Mouse (Mus musculus) C2C12 (cell line): ENCODE data around the gene Usp44. TPM values are rescaled to one million over a fixed set of nuclear protein-coding genes. Genes with fewer than 3 reads are reported as not detected.

Experiments
- H3K27me3 ChIP-seq: one replicate; pipeline ENCODE4 v1.6.1; 2011; ENCODE audit not compliant: control insufficient read depth, insufficient read depth, insufficient read length
- H3K36me3 ChIP-seq: one replicate; pipeline ENCODE4 v1.6.1; 2011; ENCODE audit not compliant: control insufficient read depth, insufficient read depth
- H3K4me3 ChIP-seq: one replicate; pipeline ENCODE4 v1.5.1; 2011; ENCODE audit warnings: mild to moderate bottlenecking, control low read depth; ENCODE audit not compliant: poor library complexity, insufficient read depth, severe bottlenecking
- H3K79me2 ChIP-seq: one replicate; pipeline ENCODE4 v1.6.1; 2011; ENCODE audit not compliant: control insufficient read depth, insufficient read depth
- H3K79me3 ChIP-seq: one replicate; pipeline ENCODE4 v1.6.1; 2011; ENCODE audit warnings: low read depth, control low read depth
- H3ac ChIP-seq: one replicate; pipeline ENCODE3; 2011; ENCODE audit warnings: low read depth; ENCODE audit not compliant: control insufficient read depth, insufficient read length
- CEBPB ChIP-seq: IDR thresholded peaks from one replicate; pipeline ENCODE4 v1.6.1; 2011; ENCODE audit warnings: low read depth, mild to moderate bottlenecking, control low read depth, moderate library complexity
- CTCF ChIP-seq: IDR thresholded peaks from one replicate; pipeline ENCODE4 v1.5.1; 2011; ENCODE audit not compliant: control insufficient read depth, insufficient read depth, insufficient read length
- FOSL1 ChIP-seq: IDR thresholded peaks from one replicate; pipeline ENCODE4 v1.8.0; 2011; ENCODE audit warnings: mild to moderate bottlenecking, low read length; ENCODE audit not compliant: poor library complexity, insufficient read depth, severe bottlenecking
- MAX ChIP-seq: IDR thresholded peaks from one replicate; pipeline ENCODE4 v1.6.1; 2011; ENCODE audit warnings: mild to moderate bottlenecking, control low read depth
- MYOD1 ChIP-seq: IDR thresholded peaks from one replicate; pipeline ENCODE4 v1.6.1; 2011; ENCODE audit warnings: low read depth; ENCODE audit not compliant: control insufficient read depth, insufficient read length
- MYOG ChIP-seq: IDR thresholded peaks from one replicate; pipeline ENCODE4 v1.6.1; 2011; ENCODE audit not compliant: control insufficient read depth, insufficient read length; ENCODE audit errors: extremely low read depth
- USF1 ChIP-seq: IDR thresholded peaks from one replicate; pipeline ENCODE4 v1.6.1; 2011; ENCODE audit warnings: low read depth, mild to moderate bottlenecking, control low read depth, moderate library complexity
- polyA plus RNA-seq: library from polyadenylated mRNA; unstranded; fragments of >200 nt; fragmentation: generic; extraction: Trizol; gene quantifications from one replicate; pipeline ENCODE4 v1.2.1, GENCODE M21; 2012; ENCODE audit warnings: missing spikeins

The Usp44 gene
- polyA plus RNA-seq, 1 experiment = 0.37 TPM

DNA sequence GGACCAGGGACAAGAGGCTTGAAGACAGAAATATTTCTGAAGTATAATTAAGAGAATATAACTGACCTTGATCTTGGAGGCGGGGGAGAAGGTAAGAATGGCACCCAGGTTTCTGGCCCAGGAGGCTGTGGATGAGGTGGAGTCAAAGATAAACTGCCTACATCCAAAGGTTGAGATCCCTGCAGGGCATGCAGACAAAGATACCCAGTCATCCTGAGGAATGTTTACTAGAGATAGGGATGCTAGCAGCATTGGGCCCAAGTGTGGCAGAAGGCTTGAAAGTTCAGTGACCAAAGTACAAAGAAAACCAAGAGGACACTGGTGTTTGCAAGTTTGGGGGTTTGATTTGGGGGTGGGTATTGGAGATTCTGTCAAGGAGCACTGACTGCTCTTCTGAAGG lies 59.7 kb downstream of the Usp44 start:
- TF ChIP-seq MAX (no peak), USF1 (no peak)
- peaks cover 32% of the 10 kb centered on the region for H3K79me3 ChIP-seq
- peaks cover 36% of the 10 kb centered on the region for H3K79me2 ChIP-seq
- peaks cover 13% of the 10 kb centered on the region for H3K36me3 ChIP-seq
- H3K27me3 ChIP-seq = no peaks in the 10 kb centered on the region
- H3ac ChIP-seq = no peak overlapping the region
- H3K4me3 ChIP-seq = no peak overlapping the region

DNA sequence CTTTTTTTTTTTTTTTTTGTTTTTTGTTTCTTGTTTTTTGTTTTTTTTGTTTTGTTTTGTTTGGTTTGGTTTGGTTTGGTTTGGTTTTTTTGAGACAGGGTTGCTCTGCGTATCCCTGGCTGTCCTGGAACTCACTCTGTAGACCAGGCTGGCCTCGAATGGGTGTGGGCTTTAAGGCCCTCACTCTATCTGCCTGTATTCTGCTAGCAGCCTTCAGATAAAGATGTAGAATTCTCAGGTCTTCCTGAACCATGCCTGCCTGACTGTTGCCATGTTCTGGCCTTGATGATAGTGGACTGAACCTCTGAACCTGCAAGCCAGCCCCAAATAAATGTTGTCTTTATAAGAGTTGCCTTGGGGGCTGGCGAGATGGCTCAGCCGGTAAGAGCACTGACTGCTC lies 61.2 kb downstream of the Usp44 start:
- TF ChIP-seq CEBPB = no peak
- TF ChIP-seq MYOG = no peak
- TF ChIP-seq FOSL1 = no peak
- TF ChIP-seq MAX = no peak
- no peak for TF ChIP-seq MYOD1
- TF ChIP-seq CTCF = no peak
- TF ChIP-seq USF1 = no peak
- peaks cover 19% of the 10 kb centered on the region for H3K79me3 ChIP-seq

DNA sequence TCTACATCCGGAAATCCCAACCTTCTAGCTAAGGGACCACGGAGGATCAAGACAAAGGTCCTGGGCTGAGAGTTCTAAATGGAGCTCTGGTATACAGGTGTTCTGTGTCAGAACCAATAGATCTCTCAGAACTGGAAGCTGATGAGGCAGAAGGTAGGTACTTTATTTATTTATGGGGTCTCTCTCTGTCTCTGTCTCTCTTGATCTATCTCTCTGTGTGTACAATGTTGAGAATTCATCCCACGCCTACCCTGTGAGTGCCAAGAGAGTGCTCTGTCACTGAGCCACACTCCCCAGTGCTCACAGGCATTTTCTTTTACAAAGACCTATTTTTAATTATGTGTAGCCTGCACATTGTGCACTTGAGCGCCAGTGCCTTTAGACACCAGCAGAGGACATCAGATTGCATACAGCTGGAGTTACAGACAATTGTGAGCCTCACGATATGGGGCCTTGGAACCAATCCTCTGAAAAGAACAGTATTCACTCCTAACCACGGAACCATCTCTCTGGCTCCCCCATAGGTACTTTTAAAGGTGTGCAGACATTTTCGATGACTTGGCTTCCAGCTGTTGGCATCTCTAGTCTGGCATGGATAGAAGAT lies 65.8 kb downstream of the Usp44 start, which contains the start of gene Metap2:
Metap2 (minus strand) TSS at position 51 of the 604 bp plus-strand sequence.
- Histone ChIP-seq H3K79me3 (no peaks in the 10 kb centered on the region), H3K27me3 (no peaks in the 10 kb centered on the region), H3ac (no peak within 1 kb of the TSS), H3K4me3 (no peak within 1 kb of the TSS), H3K79me2 (no peaks in the 10 kb centered on the region), H3K36me3 (no peaks in the 10 kb centered on the region)
- TF ChIP-seq USF1 = no peak
- no peak for TF ChIP-seq CEBPB
- TF ChIP-seq MYOG = no peak
- TF ChIP-seq CTCF = no peak
- TF ChIP-seq FOSL1 = no peak
- no peak for TF ChIP-seq MYOD1
- TF ChIP-seq MAX = no peak

More for the DNA sequence above, 61.2 kb downstream of the Usp44 start:
- H3K27me3 ChIP-seq = no peaks in the 10 kb centered on the region
- no peaks in the 10 kb centered on the region for H3K36me3 ChIP-seq
- H3K79me2 ChIP-seq = peaks cover 21% of the 10 kb centered on the region
- no peak overlapping the region for H3ac ChIP-seq
- no peak overlapping the region for H3K4me3 ChIP-seq

DNA sequence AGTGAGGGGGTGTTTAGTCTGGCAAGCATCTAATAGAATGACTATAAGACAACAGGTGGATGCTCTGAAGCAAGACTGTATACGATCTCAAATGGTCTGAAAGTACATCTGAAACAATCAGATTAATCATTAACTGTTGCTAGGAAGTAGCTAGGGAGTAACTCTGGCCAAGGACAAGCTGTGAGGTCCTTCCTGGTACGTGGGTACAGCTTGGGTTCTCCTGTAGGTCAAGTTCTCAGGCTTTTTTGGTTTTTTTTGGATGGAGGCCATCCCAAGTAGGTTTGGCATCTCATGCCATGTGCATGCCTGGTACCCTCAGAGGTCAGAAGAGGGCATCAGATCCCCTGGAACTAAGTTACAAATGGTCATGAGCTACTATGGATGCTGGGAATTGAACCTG lies 67.9 kb downstream of the Usp44 start:
- H3K79me3 ChIP-seq = no peaks in the 10 kb centered on the region
- no peak overlapping the region for H3K4me3 ChIP-seq
- H3ac ChIP-seq = no peak overlapping the region
- TF ChIP-seq CEBPB (no peak), MAX (no peak), FOSL1 (no peak), MYOD1 (no peak), CTCF (no peak), USF1 (no peak), MYOG (no peak)
- no peaks in the 10 kb centered on the region for H3K79me2 ChIP-seq
- H3K27me3 ChIP-seq = no peaks in the 10 kb centered on the region
- H3K36me3 ChIP-seq = no peaks in the 10 kb centered on the region

DNA sequence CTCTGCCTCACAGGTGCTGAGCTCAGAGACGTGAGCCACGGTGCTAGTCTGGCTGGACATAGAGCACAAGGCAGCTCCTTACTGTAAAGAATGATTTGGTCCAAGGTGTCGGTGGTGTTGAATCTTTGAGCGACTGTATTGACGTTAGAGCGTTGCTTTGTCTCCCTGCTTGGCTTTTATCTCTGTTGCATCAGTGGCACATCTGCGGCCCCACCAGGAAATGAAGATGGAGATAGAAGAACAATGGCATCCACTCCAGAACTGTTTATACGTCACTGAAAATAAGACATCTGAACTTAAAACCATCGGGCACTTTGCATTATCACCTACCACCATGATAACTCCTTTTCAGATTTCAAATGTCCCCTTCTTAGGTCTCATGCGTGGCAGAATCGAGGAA lies 68.6 kb downstream of the Usp44 start:
- TF ChIP-seq FOSL1 = no peak
- no peak for TF ChIP-seq CTCF
- Histone ChIP-seq H3ac (no peak overlapping the region), H3K36me3 (no peaks in the 10 kb centered on the region), H3K4me3 (no peak overlapping the region), H3K79me2 (no peaks in the 10 kb centered on the region), H3K27me3 (no peaks in the 10 kb centered on the region), H3K79me3 (no peaks in the 10 kb centered on the region)

DNA sequence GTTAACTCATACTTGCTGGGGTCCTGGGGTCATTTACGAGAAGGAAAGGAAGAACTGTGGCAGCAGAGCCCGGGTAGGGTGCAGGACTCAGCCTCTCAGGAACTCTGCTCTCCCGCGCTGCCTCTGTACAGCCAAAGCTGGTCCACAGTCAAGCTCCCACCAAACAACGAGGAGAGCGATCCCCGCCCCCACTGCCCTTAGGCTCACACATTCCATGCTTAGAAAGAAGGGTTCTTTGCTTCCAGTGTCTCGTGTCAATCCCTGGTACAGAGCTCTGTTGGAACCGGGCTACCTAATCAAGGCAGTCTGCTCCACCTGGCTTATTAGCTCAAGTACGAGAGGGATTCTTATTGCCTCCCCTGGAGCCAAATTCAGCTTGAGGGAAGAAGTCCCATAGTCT lies 76.0 kb downstream of the Usp44 start:
- Histone ChIP-seq H3K79me3 (no peaks in the 10 kb centered on the region), H3K27me3 (no peaks in the 10 kb centered on the region), H3ac (no peak overlapping the region), H3K36me3 (no peaks in the 10 kb centered on the region), H3K4me3 (no peak overlapping the region), H3K79me2 (no peaks in the 10 kb centered on the region)
- TF ChIP-seq MYOD1 (no peak), CTCF (no peak), MYOG (no peak), MAX (no peak), CEBPB (no peak), FOSL1 (no peak), USF1 (no peak)

Other genes with a start within 250 kb of the Usp44 start
- 258 TPM for gene Snrpf, start 241.8 kb upstream of the Usp44 start, polyA plus RNA-seq
- gene Ntn4, start 190.9 kb upstream of the Usp44 start, polyA plus RNA-seq = 0.48 TPM
- gene Metap2, start 65.5 kb downstream of the Usp44 start, polyA plus RNA-seq = 205 TPM
- 10.2 TPM for gene Vezt, start 204.3 kb downstream of the Usp44 start, polyA plus RNA-seq
- gene Fgd6, start 204.4 kb downstream of the Usp44 start, polyA plus RNA-seq = 1.3 TPM